Mouse (Mus musculus) layer of hippocampus, postnatal 25 days (tissue): Measurements from ENCODE around the gene Stn1. TPM values are rescaled to one million over a fixed set of nuclear protein-coding genes. Genes with fewer than 3 reads are reported as not detected.

Experiments used
- DNase-seq, 2 experiments: peaks; one replicate each; pipeline ENCODE4 v3.0.0; 2022; ENCODE audit warnings: mixed read lengths in 2 of 2, low spot score in 1 of 2; ENCODE audit errors: extremely low spot score in 1 of 2
- total RNA-seq, 2 experiments: library from RNA; stranded (reverse); gene quantifications; 2 replicates each; pipeline ENCODE4 v1.2.3; 2021

Stn1 gene
- total RNA-seq, 2 experiments from 2014 or later: 22.7 to 23.5 TPM

GRCm38 (mm10) chr19:47456021-47456420 lies 81.3 kb downstream of the Stn1 start:
- DNase-seq: no peak

GRCm38 (mm10) chr19:47455001-47455755 lies 82.1 kb downstream of the Stn1 start:
- DNase-seq: no peak

- no peak for DNase-seq
These were observed 82.9 kb downstream of the Stn1 start for GRCm38 (mm10) chr19:47454167-47455000.

GRCm38 (mm10) chr19:47453352-47453751 lies 84.0 kb downstream of the Stn1 start:
- no peak for DNase-seq

- DNase-seq: no peak
These were observed 84.6 kb downstream of the Stn1 start for GRCm38 (mm10) chr19:47452682-47453081.

GRCm38 (mm10) chr19:47452211-47452610 lies 85.1 kb downstream of the Stn1 start:
- DNase-seq: no peak

GRCm38 (mm10) chr19:47451476-47452113 lies 85.7 kb downstream of the Stn1 start:
- no peak for DNase-seq

Other genes starting within 250 kb of the Stn1 start
- gene Sh3pxd2a, start 73.1 kb downstream of the Stn1 start, total RNA-seq: 10 to 100 TPM; 31.9 to 36.9 TPM
- 10 to 100 TPM; 62.2 to 68.7 TPM for gene Slk, start 42.2 kb upstream of the Stn1 start, total RNA-seq
- under 1 TPM in 1 of 2 experiments, not detected in 1; 0.15 TPM for gene Col17a1, start 154.6 kb upstream of the Stn1 start, total RNA-seq
- gene Sfr1, start 194.2 kb upstream of the Stn1 start, total RNA-seq: 100 to 1,000 TPM in 1 of 2 experiments, 10 to 100 TPM in 1; 98.3 to 103 TPM